Mouse (Mus musculus) small intestine, adult 2 months (tissue): ENCODE results near the gene Wrnip1. TPM values are rescaled to one million over a fixed set of nuclear protein-coding genes. Genes with fewer than 3 reads are reported as not detected.

Experiments used
- H3K27ac ChIP-seq: fragments of 200-500 bp; 2 replicates; pipeline ENCODE4 v1.5.1; 2012; ENCODE audit warnings: low read depth, low read length, control low read depth, inconsistent platforms; ENCODE audit not compliant: insufficient read depth
- H3K27me3 ChIP-seq: fragments of 200-500 bp; 2 replicates; pipeline ENCODE4 v1.6.1; 2012; ENCODE audit warnings: mild to moderate bottlenecking, moderate library complexity, low read length, inconsistent platforms; ENCODE audit not compliant: control insufficient read depth, insufficient read depth
- H3K36me3 ChIP-seq: fragments of 200-500 bp; 2 replicates; pipeline ENCODE4 v1.6.1; 2012; ENCODE audit warnings: mild to moderate bottlenecking, low read length, control low read depth, inconsistent platforms; ENCODE audit not compliant: control insufficient read depth, insufficient read depth
- H3K4me1 ChIP-seq: fragments of 200-500 bp; 2 replicates; pipeline ENCODE4 v1.6.1; 2012; ENCODE audit warnings: low read length, inconsistent platforms, mixed read lengths; ENCODE audit not compliant: control insufficient read depth, insufficient read depth, insufficient read length
- H3K4me3 ChIP-seq: fragments of 200-500 bp; 2 replicates; pipeline ENCODE4 v1.5.1; 2012; ENCODE audit warnings: low read depth, mild to moderate bottlenecking, control low read depth, inconsistent platforms, low read length, moderate library complexity
- CTCF ChIP-seq: fragments of 200-500 bp; IDR thresholded peaks from 2 replicates; pipeline ENCODE4 v1.5.1; 2012; ENCODE audit warnings: low read depth, mild to moderate bottlenecking, control low read depth, inconsistent platforms, low read length, moderate library complexity, mixed read lengths; ENCODE audit not compliant: insufficient replicate concordance, insufficient read length; ENCODE audit errors: extremely low read depth
- POLR2A ChIP-seq: fragments of 200-500 bp; IDR thresholded peaks from 2 replicates; pipeline ENCODE4 v1.6.1; 2012; ENCODE audit warnings: low read depth, mild to moderate bottlenecking, control low read depth, inconsistent platforms, low read length, moderate library complexity
- WGBS: fragments of 180-500 bp; shearing (Covaris S2); methylation state at CpG from one replicate; pipeline ENCODE4 v1.1.7; 2018; 5-methylcytosine and 5-hydroxymethylcytosine counted together
- polyA plus RNA-seq: library from polyadenylated mRNA; depleted of rRNA; stranded (reverse); fragments of >200 nt; gene quantifications from 2 replicates; pipeline ENCODE4 v1.2.3, GENCODE M21; 2012

Wrnip1 gene
- polyA plus RNA-seq, 1 experiment, result 41.3 TPM

GRCm38 (mm10) chr13:32769960-32770359 is 31.9 kb upstream of the Wrnip1 start:
- no peak overlapping the region for H3K27ac ChIP-seq
- H3K36me3 ChIP-seq, result no peaks in the 10 kb centered on the region
- H3K4me3 ChIP-seq, result no peak overlapping the region
- no peaks in the 10 kb centered on the region for H3K27me3 ChIP-seq
- 29% methylated on average over 3 of the region's 3 CpGs for WGBS
- no peak for TF ChIP-seq POLR2A
- no peak for TF ChIP-seq CTCF
- no peaks in the 10 kb centered on the region for H3K4me1 ChIP-seq

- H3K27me3 ChIP-seq, result 0 out of 2 replicates have a peak, but pooled peaks cover 2% of the 10 kb centered on the region
- 83% methylated on average over 9 of the region's 9 CpGs for WGBS
- no peak overlapping the region for H3K27ac ChIP-seq
- H3K4me3 ChIP-seq, result no peak overlapping the region
- no peaks in the 10 kb centered on the region for H3K36me3 ChIP-seq
- TF ChIP-seq CTCF (no peak), POLR2A (no peak)
- H3K4me1 ChIP-seq, result no peaks in the 10 kb centered on the region
These were observed 25.9 kb upstream of the Wrnip1 start for GRCm38 (mm10) chr13:32775889-32776288.

- no peaks in the 10 kb centered on the region for H3K4me1 ChIP-seq
- TF ChIP-seq CTCF, result no peak
- TF ChIP-seq POLR2A, result no peak
- WGBS, result 91% methylated on average over 10 of the region's 10 CpGs
These were observed 25.5 kb upstream of the Wrnip1 start for GRCm38 (mm10) chr13:32776350-32776749.

DNA sequence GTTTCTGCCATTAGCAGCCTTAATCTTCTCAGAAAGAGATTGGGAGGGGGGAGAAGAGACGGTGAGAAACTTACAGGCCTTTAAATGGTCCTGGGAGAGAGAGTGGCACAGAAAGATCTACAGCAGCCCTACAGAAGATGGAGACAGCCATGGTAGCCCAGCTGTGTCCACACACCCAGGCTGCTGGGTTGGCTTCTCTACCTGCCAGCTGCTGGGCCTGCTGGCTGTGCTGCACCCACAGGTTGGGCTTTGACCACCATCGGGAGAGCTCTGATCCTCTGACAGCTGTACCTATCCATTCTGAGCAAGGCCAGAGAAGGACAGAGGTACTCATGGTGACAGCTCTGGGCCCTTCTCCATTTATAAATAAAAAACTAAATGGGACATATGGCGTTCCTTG is 23.0 kb upstream of the Wrnip1 start:
- WGBS, result 82% methylated on average over 3 of the region's 3 CpGs
- 0 out of 2 replicates have a peak, but pooled peaks cover 2% of the 10 kb centered on the region for H3K27me3 ChIP-seq
- H3K4me3 ChIP-seq, result no peak overlapping the region
- H3K27ac ChIP-seq, result no peak overlapping the region
- no peaks in the 10 kb centered on the region for H3K36me3 ChIP-seq
- no peak for TF ChIP-seq POLR2A
- no peak for TF ChIP-seq CTCF
- H3K4me1 ChIP-seq, result no peaks in the 10 kb centered on the region

More at GRCm38 (mm10) chr13:32776350-32776749, 25.5 kb upstream of the Wrnip1 start:
- H3K27ac ChIP-seq, result no peak overlapping the region
- H3K27me3 ChIP-seq, result 0 out of 2 replicates have a peak, but pooled peaks cover 2% of the 10 kb centered on the region
- no peaks in the 10 kb centered on the region for H3K36me3 ChIP-seq
- H3K4me3 ChIP-seq, result no peak overlapping the region

DNA sequence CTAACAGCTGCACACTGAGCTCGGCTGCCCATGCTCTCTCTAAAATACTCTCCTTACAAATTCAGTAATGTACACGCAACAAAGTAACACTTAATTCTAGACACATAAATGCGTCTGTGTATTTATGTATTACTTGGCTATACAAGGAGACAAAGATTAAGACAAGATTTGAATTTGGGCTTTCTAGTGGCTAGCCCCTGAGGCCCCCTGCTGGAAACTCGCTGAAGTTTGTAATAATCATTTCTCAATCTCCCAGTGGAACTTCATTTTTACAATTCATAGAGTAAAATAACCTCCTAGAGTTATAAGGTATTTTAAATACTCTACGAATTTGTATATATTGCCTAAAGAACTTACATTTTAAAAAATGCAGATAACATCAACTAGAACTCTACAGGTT is 18.8 kb upstream of the Wrnip1 start:
- H3K36me3 ChIP-seq, result no peaks in the 10 kb centered on the region
- WGBS, result 60% methylated on average over 5 of the region's 5 CpGs
- no peak for TF ChIP-seq CTCF
- no peak for TF ChIP-seq POLR2A

DNA sequence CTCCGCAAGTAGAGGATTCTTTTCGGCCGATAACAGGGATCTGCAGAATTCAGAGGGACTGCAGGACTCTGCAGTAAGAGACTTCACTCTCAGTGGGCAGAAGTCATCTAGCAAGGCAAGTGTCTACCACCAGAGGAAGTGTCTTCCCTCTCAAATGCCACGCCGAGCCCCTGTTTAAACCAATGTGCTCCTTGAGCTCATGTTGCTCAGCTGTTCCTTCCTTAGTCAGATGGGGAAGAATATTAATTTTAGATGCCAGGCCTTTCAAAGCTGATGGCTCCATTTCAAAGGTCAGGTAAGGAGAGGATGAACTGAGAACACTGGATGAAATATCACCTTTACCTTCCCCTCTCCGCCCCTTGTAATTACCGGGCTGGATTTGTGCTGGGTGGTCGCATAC is 18.0 kb upstream of the Wrnip1 start, which contains the start of gene Mylk4:
Gene Mylk4 (minus strand): TSS at position 139 of the 400 bp plus-strand sequence.
- no peaks in the 10 kb centered on the region for H3K27me3 ChIP-seq
- no peaks in the 10 kb centered on the region for H3K36me3 ChIP-seq
- no peaks in the 10 kb centered on the region for H3K4me1 ChIP-seq
- 76% methylated on average over 8 of the region's 8 CpGs for WGBS
- H3K27ac ChIP-seq, result no peak within 1 kb of the TSS
- TF ChIP-seq CTCF (no peak), POLR2A (no peak)
- H3K4me3 ChIP-seq, result no peak within 1 kb of the TSS

More for the DNA sequence above, 18.8 kb upstream of the Wrnip1 start:
- H3K27ac ChIP-seq, result no peak overlapping the region
- no peak overlapping the region for H3K4me3 ChIP-seq
- no peaks in the 10 kb centered on the region for H3K4me1 ChIP-seq
- H3K27me3 ChIP-seq, result no peaks in the 10 kb centered on the region

DNA sequence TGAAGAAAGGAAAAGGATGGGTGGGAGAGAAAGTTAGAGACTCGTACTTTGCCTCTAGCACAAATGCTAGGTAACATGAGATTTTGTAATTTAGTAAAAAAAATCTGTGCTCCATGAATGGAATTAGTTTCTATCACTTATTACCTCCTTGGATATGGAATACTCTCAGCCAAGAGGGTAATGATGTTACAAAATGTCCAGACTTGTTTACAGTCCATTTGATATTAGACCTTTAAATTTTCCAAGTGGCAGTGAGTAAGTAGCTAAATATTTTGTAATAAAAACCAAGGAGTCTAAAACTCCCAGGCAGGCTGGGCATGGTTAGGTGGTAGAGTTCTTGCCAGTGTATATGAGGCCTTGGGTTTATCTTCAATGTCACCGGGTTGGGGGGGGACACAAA is 14.3 kb upstream of the Wrnip1 start:
- WGBS, result 74% methylated on average over 2 of the region's 2 CpGs
- no peak for TF ChIP-seq CTCF
- no peak for TF ChIP-seq POLR2A
- Histone ChIP-seq H3K27ac (no peak overlapping the region), H3K36me3 (no peaks in the 10 kb centered on the region), H3K27me3 (no peaks in the 10 kb centered on the region), H3K4me1 (no peaks in the 10 kb centered on the region), H3K4me3 (no peak overlapping the region)

DNA sequence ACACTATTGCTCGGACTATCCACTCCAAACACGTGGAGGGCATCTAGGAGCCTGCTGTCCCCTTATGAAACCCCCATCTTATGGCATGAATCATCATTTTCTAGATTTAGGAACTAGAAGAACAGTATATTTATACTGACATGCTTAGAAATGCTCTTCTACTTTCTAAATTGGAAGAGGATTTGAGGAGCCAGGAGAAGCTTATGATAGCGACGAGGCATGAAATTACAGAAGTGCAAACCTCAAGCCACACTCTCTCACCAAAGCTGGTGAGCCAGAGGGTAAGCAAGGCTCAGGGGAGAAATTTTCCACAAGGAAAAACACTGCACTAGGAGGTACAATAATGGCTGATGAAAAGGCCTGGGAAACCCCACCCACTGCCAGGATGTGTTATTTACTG is 12.1 kb upstream of the Wrnip1 start:
- no peak for TF ChIP-seq POLR2A
- peaks cover 7% of the 10 kb centered on the region; the same call in 1 of the 2 replicates for H3K4me1 ChIP-seq
- H3K27me3 ChIP-seq, result no peaks in the 10 kb centered on the region
- WGBS, result 82% methylated on average over 4 of the region's 4 CpGs
- H3K4me3 ChIP-seq, result no peak overlapping the region
- no peaks in the 10 kb centered on the region for H3K36me3 ChIP-seq
- H3K27ac ChIP-seq, result no peak overlapping the region
